Mouse (Mus musculus) gastrocnemius, postnatal 4 days (tissue): Measurements from ENCODE around the gene Mri1. TPM values are rescaled to one million over a fixed set of nuclear protein-coding genes. Genes with fewer than 3 reads are reported as not detected.

ENCODE experiments used
- DNase-seq, 2 experiments: peaks; one replicate each; pipeline ENCODE4 v3.0.0; 2021 to 2022; ENCODE audit warnings: low spot score in 2 of 2, mixed read lengths in 2 of 2
- long read RNA-seq, 2 experiments: library from polyadenylated mRNA; stranded (forward); transcript quantifications; one replicate each; pipeline ENCODE4 v2.0.0; 2021
- total RNA-seq, 2 experiments: library from RNA; stranded (reverse); gene quantifications; 2 replicates each; pipeline ENCODE4 v1.2.3; 2021

The Mri1 gene
- total RNA-seq: 10 to 100 TPM; 18.8 to 27.0 TPM
- long read RNA-seq, experiment 1, transcript Mri1-203 (5 exons, 2,819 nt): major isoform, 20 of 27 reads
- long read RNA-seq, experiment 1, partial matches to known transcripts: 2 of 27 reads
- long read RNA-seq, experiment 1, other reads (novel, unspliced or antisense): 5 of 27 reads
- long read RNA-seq, experiment 2, transcript Mri1-203 (5 exons, 2,819 nt): major isoform, 23 of 33 reads
- long read RNA-seq, experiment 2, partial matches to known transcripts: 2 of 33 reads
- long read RNA-seq, experiment 2, other reads (novel, unspliced or antisense): 7 of 33 reads

DNA sequence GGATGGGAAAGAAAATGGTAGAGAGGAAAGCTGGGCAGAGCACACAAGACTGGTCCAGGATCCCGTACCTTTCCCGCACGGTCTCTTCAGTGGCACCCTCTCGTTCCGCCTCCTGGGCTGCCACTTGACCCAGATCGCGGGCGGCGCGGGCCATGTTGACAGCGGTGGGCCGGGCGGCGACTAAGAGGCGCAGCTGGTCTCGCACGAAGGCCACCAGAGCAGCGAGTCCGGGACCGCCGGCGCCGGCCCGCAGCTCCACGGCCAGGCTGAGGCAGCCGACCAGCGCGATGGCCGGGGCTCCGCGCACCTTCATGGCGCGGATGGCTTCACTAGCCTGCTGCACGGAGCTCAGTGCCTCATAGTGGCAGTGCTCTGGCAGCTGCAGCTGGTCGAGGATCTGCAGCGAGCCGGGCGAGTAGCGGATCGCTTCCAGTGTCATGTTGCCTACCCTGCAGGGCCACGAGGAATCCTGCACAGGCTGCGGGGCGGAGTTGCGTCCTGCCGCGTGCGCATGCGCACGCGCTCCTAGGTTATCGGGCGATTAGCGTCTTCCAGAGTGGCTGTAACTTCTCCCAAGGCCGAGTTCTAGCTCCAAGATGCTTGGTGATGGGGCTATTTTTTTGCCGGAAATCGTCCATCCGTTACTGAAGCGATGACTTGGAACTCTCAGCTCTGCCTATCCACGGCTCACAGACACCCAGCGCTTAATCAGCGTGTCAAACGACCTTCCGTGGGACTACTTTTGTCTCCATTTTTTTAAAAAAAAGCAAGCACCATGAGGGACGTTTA is at the start of gene Mri1:
Gene Mri1, minus strand, starts transcription at position 505 of the 789 bp plus-strand sequence.
- DNase-seq: peak; percentile 59 to 87

DNA sequence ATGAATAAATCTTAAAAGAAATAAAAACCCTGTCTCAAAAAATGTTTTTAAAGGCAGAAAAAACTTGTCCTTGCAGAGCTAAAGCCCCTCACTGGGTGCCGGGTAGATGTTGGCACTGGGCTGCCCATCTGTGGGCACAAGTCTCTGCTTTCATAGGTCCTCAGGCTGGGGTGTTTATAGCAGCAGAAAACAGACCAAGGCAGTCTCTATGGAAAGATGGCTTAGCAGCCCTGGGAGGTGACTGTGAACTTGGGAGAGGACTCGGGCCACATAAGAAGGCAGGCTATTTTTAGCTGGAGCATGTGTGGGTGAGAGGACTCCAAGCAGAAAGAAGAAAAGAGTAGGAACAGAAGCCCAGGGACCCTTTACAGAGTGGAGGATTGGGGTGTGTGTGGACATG is 46.8 kb upstream of the Mri1 start:
- DNase-seq: no peak

DNA sequence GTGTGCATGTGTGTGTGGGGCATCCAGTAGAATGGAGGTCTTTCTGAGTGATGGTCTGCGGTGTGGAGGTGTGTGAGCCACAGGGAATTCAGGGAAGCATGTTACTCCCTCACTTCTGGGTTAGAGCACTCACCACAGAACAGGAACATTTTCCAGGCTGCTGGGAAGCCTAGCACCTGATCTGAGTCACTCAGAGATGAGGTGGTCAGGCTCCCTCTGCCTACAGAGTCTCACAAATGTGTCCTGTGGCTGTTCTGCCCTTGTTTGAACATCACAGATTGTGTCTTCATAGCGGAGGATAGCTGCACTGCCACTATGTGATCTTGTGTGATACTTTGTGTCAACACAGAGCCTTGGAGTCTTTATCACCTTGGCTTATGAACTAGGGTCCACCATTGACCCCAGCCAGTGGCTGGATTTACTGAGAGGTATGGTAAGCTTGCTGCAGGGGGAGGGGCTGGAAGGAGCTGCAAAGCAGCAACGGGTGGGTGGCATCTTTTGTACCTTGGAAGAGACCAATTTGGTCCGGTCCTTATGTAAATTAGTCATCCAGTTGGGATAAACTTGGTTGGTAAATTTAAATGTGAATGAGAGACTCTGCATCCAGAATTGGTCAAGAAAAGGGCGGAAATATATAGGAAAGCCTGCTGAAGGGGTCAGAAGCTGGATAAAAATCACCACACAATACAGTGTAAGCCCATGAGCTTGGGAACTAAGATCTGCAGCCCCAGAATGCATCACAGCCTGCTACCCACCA is 40.1 kb upstream of the Mri1 start:
- no peak for DNase-seq

GRCm38 (mm10) chr8:84291688-84292087 is 34.6 kb upstream of the Mri1 start:
- peak in 1 of 2 experiments; percentile 42 for DNase-seq

GRCm38 (mm10) chr8:84291086-84291485 is 34.0 kb upstream of the Mri1 start:
- DNase-seq: no peak

- DNase-seq: no peak
Observed at GRCm38 (mm10) chr8:84288892-84289291, 31.8 kb upstream of the Mri1 start.

DNA sequence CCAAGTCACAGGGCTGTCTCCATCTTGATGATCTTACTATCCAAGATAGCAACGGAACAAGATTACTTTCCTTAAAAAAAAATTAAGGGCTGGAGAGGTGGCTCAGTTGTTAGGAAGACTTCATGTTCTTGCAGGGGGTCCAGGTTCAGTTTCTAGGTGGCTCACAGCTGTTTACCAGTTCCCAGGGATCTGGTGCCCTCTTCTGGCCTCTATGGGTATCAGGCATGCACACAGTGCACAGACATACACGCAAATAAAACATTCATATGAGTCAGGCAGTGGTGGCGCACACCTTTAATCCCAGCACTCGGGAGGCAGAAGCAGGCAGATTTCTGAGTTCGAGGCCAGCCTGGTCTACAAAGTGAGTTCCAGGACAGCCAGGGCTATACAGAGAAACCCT is 28.5 kb upstream of the Mri1 start:
- peak in 1 of 2 experiments; percentile 39 for DNase-seq

- DNase-seq: peak in 1 of 2 experiments; percentile 42
Observed at GRCm38 (mm10) chr8:84284608-84285063, 27.5 kb upstream of the Mri1 start.

DNA sequence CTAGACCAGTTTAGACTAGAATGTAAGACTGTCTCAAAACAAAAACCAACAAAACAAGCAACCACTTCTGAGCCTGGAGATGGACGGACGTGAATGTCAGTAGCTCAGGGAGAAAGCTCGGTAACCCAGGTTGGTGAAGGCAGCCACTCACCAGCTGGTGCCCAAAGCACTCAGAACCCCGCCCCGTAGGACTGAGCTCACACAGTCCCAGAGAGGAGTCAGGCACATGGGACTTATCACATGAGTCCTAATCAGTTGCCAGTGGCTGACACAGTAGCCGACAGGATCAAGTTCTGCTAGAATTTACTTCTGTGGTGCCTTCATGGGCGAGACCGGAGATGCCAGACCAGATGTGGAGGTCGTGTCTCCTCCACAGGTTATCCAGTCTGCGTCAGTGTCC is 23.7 kb upstream of the Mri1 start:
- no peak for DNase-seq

DNA sequence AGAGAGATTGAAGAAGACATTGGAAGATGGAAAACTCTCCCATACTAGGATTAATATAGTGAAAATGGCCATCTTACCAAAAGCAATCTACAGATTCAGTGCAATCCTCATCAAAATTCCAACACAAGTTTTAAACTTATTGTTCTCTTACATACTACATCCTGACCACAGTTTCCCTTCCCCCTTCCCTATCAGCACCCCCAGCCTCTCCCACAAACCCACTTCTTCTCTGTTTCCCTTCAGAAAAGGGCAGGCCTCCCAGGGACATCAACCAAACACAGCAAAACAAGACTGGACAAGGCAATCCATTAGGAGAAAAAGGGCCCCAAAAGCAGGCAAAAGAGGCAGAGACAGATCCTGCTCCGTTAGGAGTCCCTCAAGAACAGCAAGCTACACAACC is 19.3 kb upstream of the Mri1 start:
- no peak for DNase-seq

- DNase-seq: no peak
Observed at GRCm38 (mm10) chr8:84273968-84274367, 16.8 kb upstream of the Mri1 start.

GRCm38 (mm10) chr8:84272302-84272701 is 15.2 kb upstream of the Mri1 start:
- no peak for DNase-seq

DNA sequence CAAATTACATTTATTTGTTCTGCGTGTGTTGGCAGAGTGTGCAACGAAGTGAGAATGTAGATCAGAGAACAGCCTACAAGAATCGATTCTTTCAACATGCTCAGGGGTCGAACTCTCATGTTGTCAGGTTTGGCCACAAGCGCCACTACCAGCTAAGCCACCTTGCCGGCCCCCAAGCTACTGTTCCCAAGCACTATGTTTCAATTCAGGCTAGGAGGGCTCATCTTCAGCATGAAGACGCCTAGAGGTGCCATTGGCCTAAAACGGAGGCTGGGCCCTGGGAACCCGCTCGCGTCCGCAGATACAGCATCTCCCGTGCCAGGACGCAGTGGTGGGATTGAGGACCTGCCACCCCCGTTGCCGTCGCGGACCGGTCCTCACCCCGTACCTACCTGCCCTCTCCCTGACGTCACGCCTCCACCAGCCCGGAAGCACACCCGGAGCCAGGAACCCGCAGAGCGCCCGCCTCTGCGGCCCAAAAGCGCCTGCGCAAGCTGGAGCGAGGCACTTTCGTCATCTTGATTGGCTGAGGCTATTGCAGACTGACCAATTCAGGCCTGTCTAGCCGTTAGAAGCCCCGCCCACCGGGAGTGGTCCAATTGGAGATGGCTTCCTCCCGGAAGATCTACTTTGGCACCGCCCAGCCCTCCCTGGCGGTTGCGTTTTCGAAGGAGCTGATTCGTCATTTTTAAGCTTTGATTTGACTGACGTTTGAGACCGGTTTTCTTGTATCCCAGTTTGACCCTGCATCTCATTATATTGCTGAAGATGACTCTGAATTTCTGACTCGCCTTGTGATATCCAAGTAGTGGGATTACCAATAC is 13.0 kb upstream of the Mri1 start, which contains the start of gene Ccdc130:
Gene Ccdc130, minus strand, starts transcription at position 431 of the 824 bp plus-strand sequence.
- peak; percentile 98 to 100 for DNase-seq

GRCm38 (mm10) chr8:84261098-84261497 is 4.0 kb upstream of the Mri1 start:
- DNase-seq: no peak

DNA sequence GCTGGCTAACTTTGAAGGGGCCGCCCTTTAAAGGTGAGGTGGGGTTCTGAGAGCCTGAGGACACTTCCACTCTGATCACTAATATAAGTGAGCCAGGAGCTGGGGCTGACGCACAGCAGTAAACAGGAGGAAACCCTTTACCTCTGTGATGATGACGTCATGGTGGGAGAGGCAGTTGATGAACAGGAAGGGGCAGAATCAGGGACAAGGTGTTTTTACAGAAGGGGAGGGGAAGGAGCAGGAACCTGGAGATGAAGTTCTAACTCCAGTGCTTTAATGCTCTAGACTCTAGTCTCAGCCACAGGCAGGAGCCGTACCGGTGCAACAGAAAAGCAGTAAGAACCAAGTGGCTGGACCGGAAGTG is 686 bp downstream of the Mri1 start:
- no peak for DNase-seq

GRCm38 (mm10) chr8:84255858-84256257 is 1.3 kb downstream of the Mri1 start:
- DNase-seq: no peak

GRCm38 (mm10) chr8:84249257-84250170 is 7.6 kb downstream of the Mri1 start, which contains the start of gene D8Ertd738e:
TSS of gene D8Ertd738e (minus strand) at chr8:84249719.
- peak; percentile 59 to 84 for DNase-seq

DNA sequence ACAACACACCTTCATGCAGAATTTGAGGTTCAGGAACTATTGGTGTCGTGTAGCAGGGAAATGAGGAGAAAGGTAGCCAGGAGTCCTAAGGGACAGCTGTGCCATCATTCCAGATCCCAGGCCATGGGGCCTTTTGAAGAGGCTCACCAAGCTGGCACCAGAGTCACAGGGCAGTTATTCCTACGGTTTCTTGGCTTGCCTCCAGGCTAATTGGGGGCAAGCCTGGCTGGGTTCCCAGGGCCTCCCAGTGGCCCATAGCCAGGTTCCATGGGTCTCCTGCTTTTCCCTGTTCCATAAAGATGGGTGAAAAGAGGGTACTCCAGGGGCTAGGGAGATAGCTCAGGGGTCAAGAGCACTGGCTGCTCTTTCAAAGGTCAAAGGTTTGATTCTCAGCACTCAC is 15.3 kb downstream of the Mri1 start:
- DNase-seq: no peak

- no peak for DNase-seq
Observed at GRCm38 (mm10) chr8:84241167-84241566, 16.0 kb downstream of the Mri1 start.
